Mouse (Mus musculus) heart, postnatal 0 days (tissue): ENCODE measurements at regions not wholly inside any gene's neighbourhood (a gene's known extent, or its start where the extent isn't known, plus 50 kb on each side); places are given as distances from the start of the nearest gene placed in this dataset.
A peak's percentile ranks its signal among the peaks of the same experiment; 100 is the strongest.

ENCODE experiments used
- ATAC-seq: fragments of 200-750 bp; cut with Nextera tagmentation; 2 replicates; pipeline ENCODE4 v1.8.0; 2017; ENCODE audit warnings: low read depth, moderate number of reproducible peaks, moderate library complexity; ENCODE audit not compliant: insufficient read depth
- DNase-seq: peaks from one replicate; pipeline ENCODE4 v3.0.0-alpha.2; 2016; ENCODE audit warnings: low spot score
- H3K27ac ChIP-seq: fragments of 300-500 bp; sonication (generic); 2 replicates; pipeline ENCODE4 v1.5.1; 2014; ENCODE audit warnings: low read depth, mild to moderate bottlenecking
- H3K27me3 ChIP-seq: fragments of 300-500 bp; sonication (generic); 2 replicates; pipeline ENCODE4 v1.6.1; 2014; ENCODE audit warnings: low read length, mixed read lengths; ENCODE audit not compliant: control insufficient read depth, insufficient read depth
- H3K36me3 ChIP-seq: fragments of 300-500 bp; sonication (generic); replicated peaks from 2 replicates; pipeline ENCODE4 v1.6.1; 2014; ENCODE audit warnings: low read length, mixed read lengths; ENCODE audit not compliant: control insufficient read depth, insufficient read depth
- H3K4me1 ChIP-seq: fragments of 300-500 bp; sonication (generic); 2 replicates; pipeline ENCODE4 v1.6.1; 2014; ENCODE audit warnings: antibody characterized with exemption; ENCODE audit not compliant: control insufficient read depth, insufficient read depth
- H3K4me2 ChIP-seq: fragments of 300-500 bp; sonication (generic); 2 replicates; pipeline ENCODE4 v1.6.1; 2014; ENCODE audit warnings: low read depth, mild to moderate bottlenecking, low read length, moderate library complexity
- H3K4me3 ChIP-seq: fragments of 300-500 bp; sonication (generic); 2 replicates; pipeline ENCODE4 v1.5.1; 2014; ENCODE audit warnings: low read depth, low read length
- H3K9ac ChIP-seq: fragments of 300-500 bp; sonication (generic); replicated peaks from 2 replicates; pipeline ENCODE4 v1.6.1; 2014; ENCODE audit warnings: low read depth, low read length, mixed read lengths
- H3K9me3 ChIP-seq: fragments of 300-500 bp; sonication (generic); replicated peaks from 2 replicates; pipeline ENCODE4 v1.6.1; 2016; ENCODE audit warnings: low read length; ENCODE audit not compliant: control insufficient read depth
- CTCF ChIP-seq: IDR thresholded peaks from 2 replicates; pipeline ENCODE4 v1.5.1; 2016; ENCODE audit warnings: antibody characterized with exemption, control low read depth, low read depth
- EP300 ChIP-seq: IDR thresholded peaks from 2 replicates; pipeline ENCODE4 v1.6.1; 2016; ENCODE audit warnings: antibody characterized with exemption, low read depth
- WGBS: fragments of 180-500 bp; shearing (Covaris S2); extraction: QIAGEN DNeasy Blood & Tissue Kit; methylation state at CpG from one replicate; pipeline ENCODE4 v1.1.7; 2014; 5-methylcytosine and 5-hydroxymethylcytosine counted together

- no peaks in the 10 kb centered on the region for H3K36me3 ChIP-seq
- DNase-seq (no peak), ATAC-seq (no peak)
- 90% methylated on average over 6 of the region's 6 CpGs for WGBS
- H3K4me1 ChIP-seq, result peaks cover 55% of the 10 kb centered on the region
- no peaks in the 10 kb centered on the region for H3K27me3 ChIP-seq
- no peaks in the 10 kb centered on the region for H3K9me3 ChIP-seq
- peak overlapping the region; percentile 76 for H3K27ac ChIP-seq
- TF ChIP-seq EP300 (no peak), CTCF (no peak)
- no peak overlapping the region for H3K9ac ChIP-seq
- H3K4me3 ChIP-seq, result no peak overlapping the region
- H3K4me2 ChIP-seq, result no peak overlapping the region
Observed at GRCm38 (mm10) chr16:30796103-30796502, 196.6 kb downstream of the Fam43a start.

- no peaks in the 10 kb centered on the region for H3K36me3 ChIP-seq
- no peaks in the 10 kb centered on the region for H3K27me3 ChIP-seq
- H3K9me3 ChIP-seq, result no peaks in the 10 kb centered on the region
- ATAC-seq (no peak), DNase-seq (no peak)
- no peak overlapping the region for H3K4me3 ChIP-seq
- H3K9ac ChIP-seq, result no peak overlapping the region
- peaks cover 46% of the 10 kb centered on the region for H3K4me1 ChIP-seq
- H3K27ac ChIP-seq, result no peak overlapping the region
- TF ChIP-seq EP300, result no peak
- TF ChIP-seq CTCF, result no peak
- H3K4me2 ChIP-seq, result no peak overlapping the region
- WGBS, result 92% methylated on average over 3 of the region's 3 CpGs
Observed at GRCm38 (mm10) chr16:30797006-30797405, 197.5 kb downstream of the Fam43a start.

DNA sequence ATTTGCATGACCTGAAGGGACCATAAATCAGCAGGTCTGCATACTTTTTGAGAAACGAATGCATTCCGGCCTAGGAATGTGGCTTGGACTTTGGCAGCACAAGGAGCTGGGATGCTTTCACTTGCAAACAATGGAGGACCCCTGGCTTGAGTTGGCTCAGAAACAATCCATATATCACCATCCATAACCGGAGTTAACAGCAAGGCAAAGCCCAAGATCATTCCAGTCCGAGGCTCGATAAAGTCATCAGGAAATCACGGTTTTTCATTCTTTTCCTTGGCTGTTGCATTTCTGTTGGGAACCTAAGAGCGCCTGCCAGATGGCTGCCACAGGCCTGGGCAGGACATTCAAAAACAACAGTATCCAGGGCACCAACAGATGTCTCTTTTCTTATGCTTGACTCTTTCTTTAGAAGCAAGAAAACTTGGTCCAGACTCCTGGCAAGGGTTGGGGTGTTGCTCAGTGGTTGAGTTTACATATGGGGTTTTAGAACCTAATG lies 198.5 kb downstream of the Fam43a start:
- Histone ChIP-seq H3K4me1 (peaks cover 36% of the 10 kb centered on the region), H3K27me3 (no peaks in the 10 kb centered on the region), H3K4me3 (no peak overlapping the region), H3K36me3 (no peaks in the 10 kb centered on the region), H3K4me2 (no peak overlapping the region), H3K27ac (no peak overlapping the region), H3K9me3 (no peaks in the 10 kb centered on the region), H3K9ac (no peak overlapping the region)
- DNase-seq, result no peak
- TF ChIP-seq CTCF, result no peak
- no peak for TF ChIP-seq EP300
- WGBS, result 73% methylated on average over 7 of the region's 7 CpGs
- ATAC-seq, result no peak

- no peak overlapping the region for H3K27ac ChIP-seq
Observed at GRCm38 (mm10) chr16:30798536-30798935, 199.0 kb downstream of the Fam43a start.

GRCm38 (mm10) chr16:30799699-30800483 lies 200.4 kb downstream of the Fam43a start:
- Histone ChIP-seq H3K9me3 (no peaks in the 10 kb centered on the region), H3K27ac (peak overlapping the region; percentile 67), H3K4me3 (no peak overlapping the region), H3K27me3 (no peaks in the 10 kb centered on the region), H3K4me2 (no peak overlapping the region; the same call in 1 of the 2 replicates), H3K4me1 (peaks cover 30% of the 10 kb centered on the region), H3K9ac (no peak overlapping the region), H3K36me3 (no peaks in the 10 kb centered on the region)
- ATAC-seq, result peak; percentile 40; the same call in 1 of the 2 replicates
- 21% methylated on average over 12 of the region's 12 CpGs for WGBS
- TF ChIP-seq EP300 (no peak), CTCF (no peak)
- peak; percentile 75 for DNase-seq

More at GRCm38 (mm10) chr16:30798536-30798935, 199.0 kb downstream of the Fam43a start:
- Histone ChIP-seq H3K9ac (no peak overlapping the region), H3K4me3 (no peak overlapping the region), H3K27me3 (no peaks in the 10 kb centered on the region), H3K4me2 (no peak overlapping the region), H3K9me3 (no peaks in the 10 kb centered on the region), H3K36me3 (no peaks in the 10 kb centered on the region), H3K4me1 (peaks cover 32% of the 10 kb centered on the region)
- TF ChIP-seq EP300 (no peak), CTCF (no peak)
- no peak for DNase-seq
- 77% methylated on average over 1 of the region's 1 CpGs for WGBS
- no peak for ATAC-seq
